Mouse (Mus musculus) MEL (cell line): ENCODE data around the gene Vsig2.

ENCODE experiments used
- CTCF ChIP-seq, 3 experiments: IDR thresholded peaks in 2 of 3; conservative IDR thresholded peaks in 1 of 3; 2 replicates each; pipeline ENCODE4 v1.5.1; 2011 to 2012; ENCODE audit warnings: low read length in 3 of 3, low read depth in 2 of 3, mild to moderate bottlenecking in 2 of 3, improper control_type of control experiment in 1 of 3, inconsistent platforms in 1 of 3, mixed read lengths in 1 of 3, moderate library complexity in 1 of 3; ENCODE audit not compliant: control insufficient read depth in 1 of 3, insufficient read depth in 1 of 3, poor library complexity in 1 of 3, severe bottlenecking in 1 of 3
- ETS1 ChIP-seq: IDR thresholded peaks from 2 replicates; pipeline ENCODE4 v1.6.1; 2012; ENCODE audit warnings: low read depth, mild to moderate bottlenecking, inconsistent platforms, low read length, improper control_type of control experiment, moderate library complexity
- MAX ChIP-seq: IDR thresholded peaks from 2 replicates; pipeline ENCODE4 v1.6.1; 2011; ENCODE audit warnings: low read length, improper control_type of control experiment
- NRF1 ChIP-seq: IDR thresholded peaks from 2 replicates; pipeline ENCODE4 v1.6.1; 2014; ENCODE audit warnings: low read depth, mild to moderate bottlenecking, inconsistent platforms, low read length, improper control_type of control experiment, moderate library complexity; ENCODE audit not compliant: poor library complexity, insufficient read depth, severe bottlenecking
- POLR2A ChIP-seq, 2 experiments: IDR thresholded peaks; 2 replicates each; pipeline ENCODE4 v1.6.1; 2011 to 2012; ENCODE audit warnings: low read length in 2 of 2, mild to moderate bottlenecking in 2 of 2, control low read depth in 1 of 2, improper control_type of control experiment in 1 of 2, low read depth in 1 of 2, moderate library complexity in 1 of 2; ENCODE audit not compliant: control insufficient read depth in 1 of 2, insufficient read depth in 1 of 2, poor library complexity in 1 of 2
- USF1 ChIP-seq: IDR thresholded peaks from 2 replicates; pipeline ENCODE4 v1.6.1; 2014; ENCODE audit warnings: low read depth, mild to moderate bottlenecking, inconsistent platforms, low read length, improper control_type of control experiment, moderate library complexity
- ZNF384 ChIP-seq: IDR thresholded peaks from 2 replicates; pipeline ENCODE4 v1.6.1; 2012; ENCODE audit warnings: low read depth, mild to moderate bottlenecking, inconsistent platforms, low read length, improper control_type of control experiment

- no peak for TF ChIP-seq POLR2A (IDR thresholded peaks at IDR 0.05; ENCODE audit: control insufficient read depth in 1 of 2, insufficient read depth in 1 of 2, low read depth in 1 of 2, low read length in 2 of 2, poor library complexity in 1 of 2)
- no peak for TF ChIP-seq CTCF (IDR thresholded peaks at IDR 0.05 in 2 of 3, conservative IDR thresholded peaks at IDR 0.05 in 1 of 3; ENCODE audit: control insufficient read depth in 1 of 3, insufficient read depth in 1 of 3, low read depth in 2 of 3, low read length in 3 of 3, poor library complexity in 1 of 3, severe bottlenecking in 1 of 3)
- no peak for TF ChIP-seq MAX
- no peak for TF ChIP-seq ETS1
- peak; percentile 88 for TF ChIP-seq ZNF384
- no peak for TF ChIP-seq NRF1
- no peak for TF ChIP-seq USF1
Measured at GRCm38 (mm10) chr9:37560617-37561016, 21.6 kb downstream of the Vsig2 start.
